Mouse (Mus musculus) heart, embryonic 16.5 days (tissue): Measurements from ENCODE around the gene Gm20388. TPM values are rescaled to one million over a fixed set of nuclear protein-coding genes. Genes with fewer than 3 reads are reported as not detected.

ENCODE experiments used
- ATAC-seq: fragments of 200-750 bp; cut with Nextera tagmentation; replicated peaks from 2 replicates; pipeline ENCODE4 v1.8.0; 2017; ENCODE audit warnings: moderate number of reproducible peaks; ENCODE audit not compliant: insufficient read depth, low FRiP score; ENCODE audit errors: extremely low read depth
- H3K27ac ChIP-seq: fragments of 300-500 bp; sonication (generic); 2 replicates; pipeline ENCODE4 v1.5.1; 2014; ENCODE audit warnings: mild to moderate bottlenecking, low read length, control low read depth, moderate library complexity
- H3K27me3 ChIP-seq: fragments of 300-500 bp; sonication (generic); 2 replicates; pipeline ENCODE4 v1.6.1; 2014; ENCODE audit warnings: low read length, mixed read lengths; ENCODE audit not compliant: control insufficient read depth, insufficient read depth
- H3K36me3 ChIP-seq: fragments of 300-500 bp; sonication (generic); 2 replicates; pipeline ENCODE4 v1.6.1; 2014; ENCODE audit not compliant: control insufficient read depth, insufficient read depth
- H3K4me1 ChIP-seq: fragments of 300-500 bp; sonication (generic); 2 replicates; pipeline ENCODE4 v1.6.1; 2014; ENCODE audit warnings: low read length, mixed read lengths; ENCODE audit not compliant: control insufficient read depth, insufficient read depth
- H3K4me2 ChIP-seq: fragments of 300-500 bp; sonication (generic); 2 replicates; pipeline ENCODE4 v1.6.1; 2014; ENCODE audit warnings: low read depth, mild to moderate bottlenecking, control low read depth, low read length
- H3K4me3 ChIP-seq: fragments of 300-500 bp; sonication (generic); 2 replicates; pipeline ENCODE4 v1.5.1; 2014; ENCODE audit warnings: mild to moderate bottlenecking, control low read depth, low read length
- H3K9ac ChIP-seq: fragments of 300-500 bp; sonication (generic); 2 replicates; pipeline ENCODE4 v1.6.1; 2014; ENCODE audit warnings: low read length, control low read depth
- H3K9me3 ChIP-seq: fragments of 300-500 bp; sonication (generic); replicated peaks from 2 replicates; pipeline ENCODE4 v1.6.1; 2016; ENCODE audit warnings: low read length; ENCODE audit not compliant: control insufficient read depth
- WGBS: fragments of 180-500 bp; shearing (Covaris S2); extraction: QIAGEN DNeasy Blood & Tissue Kit; methylation state at CpG from one replicate; pipeline ENCODE4 v1.1.7; 2014; 5-methylcytosine and 5-hydroxymethylcytosine counted together
- polyA plus RNA-seq: library from polyadenylated mRNA; unstranded; fragments of >200 nt; fragmentation: Nextera tagmentation; extraction: Ambion mirVana; gene quantifications from 2 replicates; pipeline ENCODE4 v1.2.1, GENCODE M21; 2015

Gm20388 gene
- polyA plus RNA-seq, 1 experiment from 2014 or later: 4.5 TPM

- H3K4me1 ChIP-seq: peaks cover 20% of the 10 kb centered on the region
- H3K36me3 ChIP-seq: no peaks in the 10 kb centered on the region
- H3K9ac ChIP-seq: no peak overlapping the region
These were observed 396.9 kb downstream of the Gm20388 start for GRCm38 (mm10) chr8:120307528-120307927.

GRCm38 (mm10) chr8:120308131-120308530 is 397.5 kb downstream of the Gm20388 start:
- WGBS: 39% methylated on average over 8 of the region's 8 CpGs
- H3K4me3 ChIP-seq: no peak overlapping the region
- peaks cover 20% of the 10 kb centered on the region for H3K4me1 ChIP-seq
- no peaks in the 10 kb centered on the region for H3K36me3 ChIP-seq
- H3K9ac ChIP-seq: no peak overlapping the region
- ATAC-seq: no peak
- no peaks in the 10 kb centered on the region for H3K9me3 ChIP-seq
- no peak overlapping the region for H3K4me2 ChIP-seq
- H3K27ac ChIP-seq: no peak overlapping the region
- no peaks in the 10 kb centered on the region; the same call in 1 of the 2 replicates for H3K27me3 ChIP-seq

More at GRCm38 (mm10) chr8:120307528-120307927, 396.9 kb downstream of the Gm20388 start:
- 49% methylated on average over 11 of the region's 11 CpGs for WGBS
- Histone ChIP-seq H3K4me2 (no peak overlapping the region), H3K9me3 (no peaks in the 10 kb centered on the region), H3K4me3 (no peak overlapping the region), H3K27ac (no peak overlapping the region), H3K27me3 (no peaks in the 10 kb centered on the region; the same call in 1 of the 2 replicates)
- ATAC-seq: 0 out of 2 replicates have a peak, but pooled peaks have one; percentile 2

GRCm38 (mm10) chr8:120308553-120308952 is 397.9 kb downstream of the Gm20388 start:
- H3K9ac ChIP-seq: no peak overlapping the region
- no peak overlapping the region for H3K4me3 ChIP-seq
- H3K9me3 ChIP-seq: no peaks in the 10 kb centered on the region
- H3K36me3 ChIP-seq: no peaks in the 10 kb centered on the region
- WGBS: 58% methylated on average over 9 of the region's 9 CpGs
- ATAC-seq: no peak
- H3K27ac ChIP-seq: no peak overlapping the region
- H3K4me2 ChIP-seq: no peak overlapping the region
- H3K4me1 ChIP-seq: peaks cover 20% of the 10 kb centered on the region
- no peaks in the 10 kb centered on the region; the same call in 1 of the 2 replicates for H3K27me3 ChIP-seq

- Histone ChIP-seq H3K36me3 (no peaks in the 10 kb centered on the region), H3K9ac (no peak overlapping the region), H3K27ac (no peak overlapping the region), H3K4me1 (peaks cover 20% of the 10 kb centered on the region), H3K4me3 (no peak overlapping the region), H3K27me3 (no peaks in the 10 kb centered on the region; the same call in 1 of the 2 replicates), H3K4me2 (no peak overlapping the region), H3K9me3 (no peaks in the 10 kb centered on the region)
- ATAC-seq: no peak
- 80% methylated on average over 18 of the region's 18 CpGs for WGBS
These were observed 398.7 kb downstream of the Gm20388 start for GRCm38 (mm10) chr8:120309326-120309725.

- Histone ChIP-seq H3K27ac (no peak overlapping the region), H3K4me2 (no peak overlapping the region), H3K9me3 (no peaks in the 10 kb centered on the region), H3K36me3 (no peaks in the 10 kb centered on the region), H3K4me1 (peaks cover 20% of the 10 kb centered on the region), H3K27me3 (no peaks in the 10 kb centered on the region; the same call in 1 of the 2 replicates), H3K9ac (no peak overlapping the region), H3K4me3 (no peak overlapping the region)
- ATAC-seq: no peak
- WGBS: 53% methylated on average over 5 of the region's 5 CpGs
These were observed 399.4 kb downstream of the Gm20388 start for GRCm38 (mm10) chr8:120310063-120310462.

- no peak for ATAC-seq
- Histone ChIP-seq H3K4me2 (no peak overlapping the region), H3K4me1 (peaks cover 12% of the 10 kb centered on the region), H3K27me3 (no peaks in the 10 kb centered on the region), H3K9ac (no peak overlapping the region), H3K9me3 (no peaks in the 10 kb centered on the region), H3K4me3 (no peak overlapping the region), H3K36me3 (no peaks in the 10 kb centered on the region), H3K27ac (no peak overlapping the region)
- 73% methylated on average over 4 of the region's 4 CpGs for WGBS
These were observed 401.8 kb downstream of the Gm20388 start for GRCm38 (mm10) chr8:120312452-120312851.

- 72% methylated on average over 3 of the region's 3 CpGs for WGBS
- Histone ChIP-seq H3K27ac (no peak overlapping the region), H3K4me2 (no peak overlapping the region), H3K9ac (no peak overlapping the region), H3K4me1 (peaks cover 1% of the 10 kb centered on the region), H3K36me3 (no peaks in the 10 kb centered on the region), H3K27me3 (no peaks in the 10 kb centered on the region), H3K4me3 (no peak overlapping the region), H3K9me3 (no peaks in the 10 kb centered on the region)
- no peak for ATAC-seq
These were observed 403.0 kb downstream of the Gm20388 start for GRCm38 (mm10) chr8:120313674-120314073.

- Histone ChIP-seq H3K4me2 (no peak overlapping the region), H3K27me3 (no peaks in the 10 kb centered on the region), H3K4me3 (no peak overlapping the region), H3K4me1 (no peaks in the 10 kb centered on the region), H3K9ac (no peak overlapping the region), H3K27ac (no peak overlapping the region), H3K9me3 (no peaks in the 10 kb centered on the region), H3K36me3 (no peaks in the 10 kb centered on the region)
- 81% methylated on average over 5 of the region's 5 CpGs for WGBS
- no peak for ATAC-seq
These were observed 404.3 kb downstream of the Gm20388 start for GRCm38 (mm10) chr8:120314932-120315331.

- no peak overlapping the region for H3K9ac ChIP-seq
- no peaks in the 10 kb centered on the region for H3K27me3 ChIP-seq
- no peak for ATAC-seq
- no peak overlapping the region for H3K27ac ChIP-seq
- H3K4me3 ChIP-seq: no peak overlapping the region
- no peaks in the 10 kb centered on the region for H3K4me1 ChIP-seq
- H3K4me2 ChIP-seq: no peak overlapping the region
- H3K9me3 ChIP-seq: no peaks in the 10 kb centered on the region
- no peaks in the 10 kb centered on the region for H3K36me3 ChIP-seq
- 86% methylated on average over 4 of the region's 4 CpGs for WGBS
These were observed 405.0 kb downstream of the Gm20388 start for GRCm38 (mm10) chr8:120315644-120316043.
